ENCODE assay signal across 8 mouse cellular contexts in the genomic region with DNA sequence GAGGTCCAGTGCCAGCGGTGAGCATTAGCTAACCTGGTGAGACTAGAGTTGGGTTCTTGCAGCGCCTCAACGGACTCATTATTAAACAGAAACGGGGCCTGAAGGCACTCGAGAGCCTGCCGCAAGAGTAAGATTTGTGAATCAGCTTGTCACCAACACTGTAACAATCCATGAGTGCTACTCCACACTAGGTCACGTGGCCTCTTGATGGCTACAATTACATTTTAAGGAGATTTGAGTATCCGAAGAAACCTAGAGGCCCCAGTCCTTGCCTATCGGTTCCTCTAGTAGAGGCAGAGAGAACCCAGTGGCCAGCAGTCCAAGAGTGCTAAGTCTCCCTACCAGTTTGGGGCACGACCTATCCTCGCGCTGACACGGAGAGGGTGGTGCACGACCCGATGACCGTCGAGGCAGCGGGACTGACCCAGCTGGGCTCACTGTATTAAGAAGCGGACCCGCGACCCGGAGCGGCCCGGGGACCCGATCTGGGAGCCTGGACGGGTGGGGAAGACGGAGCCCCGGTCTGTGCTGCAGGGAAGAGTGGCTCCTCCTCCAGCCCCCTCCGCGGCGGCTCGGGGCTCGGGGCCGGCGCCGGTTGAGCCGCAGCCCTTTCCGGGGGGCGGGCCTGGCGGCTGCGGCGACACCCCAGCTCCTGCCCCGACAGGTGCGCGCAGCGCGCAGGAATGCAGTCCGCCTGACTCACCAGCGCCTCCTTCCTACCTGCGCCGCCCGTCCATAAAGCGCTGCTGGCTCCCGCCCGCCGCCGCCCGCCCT. TPM values are rescaled to one million over a fixed set of nuclear protein-coding genes. Genes with fewer than 3 reads are reported as not detected.
A peak's percentile ranks its signal among the peaks of the same experiment; 100 is the strongest.
DNase-seq lines count a peak whose midpoint lies in the region; ATAC-seq and TF ChIP-seq lines count a peak whose summit lies in the region.

A gene (plus strand): TSS at position 401 of the 774 bp plus-strand sequence.

- H3K79me2 ChIP-seq in liver, adult 2 months (ENCODE audit: control insufficient read depth, insufficient read depth, low read length) = no peaks in the 10 kb centered on the region

- H3K27me3 ChIP-seq in embryonic facial prominence, embryonic 13.5 days = peaks cover 50% of the 10 kb centered on the region
- peaks cover 29% of the 10 kb centered on the region for H3K27me3 ChIP-seq in hindbrain, embryonic 16.5 days (replicated peaks; ENCODE audit: control insufficient read depth, insufficient read depth, low read length)
- peaks cover 5% of the 10 kb centered on the region; the same call in 1 of the 2 replicates for H3K27me3 ChIP-seq in liver, adult 2 months (ENCODE audit: control insufficient read depth, insufficient read depth, low read length)
- peaks cover 24% of the 10 kb centered on the region for H3K27me3 ChIP-seq in midbrain, postnatal 0 days (ENCODE audit: insufficient read depth, low read length)

- peak within 1 kb of the TSS; percentile 69 for H3K9ac ChIP-seq in embryonic facial prominence, embryonic 13.5 days
- H3K9ac ChIP-seq in hindbrain, embryonic 16.5 days (ENCODE audit: low read depth, low read length) = peak within 1 kb of the TSS; percentile 52
- H3K9ac ChIP-seq in liver, adult 2 months (ENCODE audit: low read depth, low read length) = no peak within 1 kb of the TSS
- H3K9ac ChIP-seq in midbrain, postnatal 0 days (replicated peaks; ENCODE audit: low read length, poor library complexity, severe bottlenecking) = peak within 1 kb of the TSS; percentile 29; the same call in 1 of the 2 replicates

- no peak; the same call in 1 of the 2 replicates for TF ChIP-seq CTCF in liver, adult 2 months (IDR thresholded peaks at IDR 0.05; ENCODE audit: low read depth, low read length)
- peak; percentile 11; the same call in 1 of the 2 replicates for TF ChIP-seq CTCF in midbrain, postnatal 0 days (IDR thresholded peaks at IDR 0.05)

- ATAC-seq in embryonic facial prominence, embryonic 13.5 days (ENCODE audit: insufficient number of reproducible peaks, insufficient read depth, low FRiP score, low TSS enrichment, low read depth) = peak; percentile 75
- ATAC-seq in hindbrain, embryonic 16.5 days = peak; percentile 20; the same call in 1 of the 2 replicates
- ATAC-seq in midbrain, postnatal 0 days (ENCODE audit: low FRiP score) = no peak

- peak within 1 kb of the TSS; percentile 74 for H3K4me2 ChIP-seq in embryonic facial prominence, embryonic 13.5 days
- peak within 1 kb of the TSS; percentile 75 for H3K4me2 ChIP-seq in hindbrain, embryonic 16.5 days (ENCODE audit: low read length)
- peak within 1 kb of the TSS; percentile 62 for H3K4me2 ChIP-seq in midbrain, postnatal 0 days (ENCODE audit: low read depth, low read length, poor library complexity, severe bottlenecking)

- peak; percentile 62 for DNase-seq in ovary, postnatal 36 days (ENCODE audit: low spot score)
- no peak for DNase-seq in ovary, postnatal 10 days (ENCODE audit: low spot score)
- no peak for DNase-seq in liver, adult 2 months (ENCODE audit: extremely low read depth, low read depth, low spot score)
- no peak for DNase-seq in midbrain, postnatal 0 days (ENCODE audit: low spot score)
- peak; percentile 83 for DNase-seq in urinary bladder, postnatal 14 days (ENCODE audit: low spot score)
- no peak for DNase-seq in cerebellum, adult 9-10 months

- no peaks in the 10 kb centered on the region for H3K36me3 ChIP-seq in embryonic facial prominence, embryonic 13.5 days
- H3K36me3 ChIP-seq in hindbrain, embryonic 16.5 days (ENCODE audit: control insufficient read depth, insufficient read depth, low read length) = no peaks in the 10 kb centered on the region
- H3K36me3 ChIP-seq in liver, adult 2 months (ENCODE audit: control insufficient read depth, insufficient read depth, low read length) = no peaks in the 10 kb centered on the region
- H3K36me3 ChIP-seq in midbrain, postnatal 0 days (ENCODE audit: insufficient read depth, low read length) = no peaks in the 10 kb centered on the region

- peak within 1 kb of the TSS; percentile 11; the same call in 1 of the 2 replicates for H3K27ac ChIP-seq in embryonic facial prominence, embryonic 13.5 days
- H3K27ac ChIP-seq in hindbrain, embryonic 16.5 days (ENCODE audit: low read depth, low read length) = peak within 1 kb of the TSS; percentile 44; the same call in 1 of the 2 replicates
- H3K27ac ChIP-seq in liver, adult 2 months (replicated peaks; ENCODE audit: insufficient read depth, low read depth, low read length) = no peak within 1 kb of the TSS
- no peak within 1 kb of the TSS for H3K27ac ChIP-seq in midbrain, postnatal 0 days (ENCODE audit: low read depth, low read length)

- H3K9me3 ChIP-seq in embryonic facial prominence, embryonic 13.5 days = no peaks in the 10 kb centered on the region
- no peaks in the 10 kb centered on the region for H3K9me3 ChIP-seq in hindbrain, embryonic 16.5 days (ENCODE audit: control insufficient read depth, low read length)
- no peaks in the 10 kb centered on the region for H3K9me3 ChIP-seq in midbrain, postnatal 0 days (ENCODE audit: low read length)

- no peak for TF ChIP-seq POLR2A in liver, adult 2 months (IDR thresholded peaks at IDR 0.05; ENCODE audit: extremely low read depth, insufficient read depth, low read length)

- H3K4me1 ChIP-seq in embryonic facial prominence, embryonic 13.5 days = peaks cover 24% of the 10 kb centered on the region
- peaks cover 9% of the 10 kb centered on the region for H3K4me1 ChIP-seq in hindbrain, embryonic 16.5 days (ENCODE audit: control insufficient read depth, insufficient read depth, low read depth, low read length)
- H3K4me1 ChIP-seq in liver, adult 2 months (ENCODE audit: control insufficient read depth, insufficient read depth, low read length) = no peaks in the 10 kb centered on the region
- no peaks in the 10 kb centered on the region; the same call in 1 of the 2 replicates for H3K4me1 ChIP-seq in midbrain, postnatal 0 days (ENCODE audit: insufficient read depth, low read length)

- 10% methylated on average over 48 of the region's 58 CpGs for WGBS in embryonic facial prominence, embryonic 13.5 days
- whole genome bisulfite sequencing in hindbrain, embryonic 16.5 days = 9% methylated on average over 56 of the region's 58 CpGs
- WGBS in liver, adult 2 months = 13% methylated on average over 58 of the region's 58 CpGs
- WGBS in midbrain, postnatal 0 days = 17% methylated on average over 36 of the region's 58 CpGs

- peak within 1 kb of the TSS; percentile 50 for H3K4me3 ChIP-seq in embryonic facial prominence, embryonic 13.5 days
- H3K4me3 ChIP-seq in hindbrain, embryonic 16.5 days (ENCODE audit: low read length) = peak within 1 kb of the TSS; percentile 48
- H3K4me3 ChIP-seq in liver, adult 2 months (ENCODE audit: insufficient read depth, low read depth, low read length) = peak within 1 kb of the TSS; percentile 29
- peak within 1 kb of the TSS; percentile 38 for H3K4me3 ChIP-seq in midbrain, postnatal 0 days (ENCODE audit: low read depth, low read length)

RNA-seq across cellular contexts. Expression of the gene that starts here (rescaled TPM):
- 11.2 and 11.6 TPM in 2 replicates for polyA plus RNA-seq in embryonic facial prominence, embryonic 13.5 days (2015; fragmentation: Nextera tagmentation; extraction: Ambion mirVana)
- 1.8 and 2.1 TPM in 2 replicates for polyA plus RNA-seq in hindbrain, embryonic 16.5 days (2015; fragmentation: Nextera tagmentation; extraction: Ambion mirVana)
- 0.34 and 0.65 TPM in 2 replicates for total RNA-seq in liver, adult 2 months (2014; rRNA removed)
- 0.18 and 0.25 TPM in 2 replicates for polyA plus RNA-seq in liver, adult 2 months (2012; rRNA removed)
- total RNA-seq in midbrain, postnatal 0 days (2014; rRNA removed) = 2.2 and 3.0 TPM in 2 replicates
- polyA plus RNA-seq in midbrain, postnatal 0 days (2015; fragmentation: Nextera tagmentation; extraction: Ambion mirVana) = 1.0 and 1.2 TPM in 2 replicates

Comparison
In these comparisons a context has a peak if more than half of its experiments do, and no peak if none do; other contexts are left out.
1. DNase-seq: peak in ovary, postnatal 36 days (single experiment) and urinary bladder, postnatal 14 days (single experiment); none in ovary, postnatal 10 days (single experiment), liver, adult 2 months (single experiment), midbrain, postnatal 0 days (single experiment) and cerebellum, adult 9-10 months (single experiment).
2. H3K27ac ChIP-seq: peak in embryonic facial prominence, embryonic 13.5 days (single experiment) and hindbrain, embryonic 16.5 days (single experiment); none in liver, adult 2 months (single experiment) and midbrain, postnatal 0 days (single experiment).
3. Peak in every context shown above with its lines, with median percentiles within 50 percentile points of each other: H3K4me2 ChIP-seq and H3K4me3 ChIP-seq.